Mouse (Mus musculus): ENCODE data around the gene Gadl1. TPM values are rescaled to one million over a fixed set of nuclear protein-coding genes. Genes with fewer than 3 reads are reported as not detected.

Gene Gadl1
- 0.39 and 0.56 TPM in 2 replicates for polyA plus RNA-seq (2016; fragmentation: Nextera tagmentation; extraction: Ambion mirVana)

GRCm38 (mm10) chr9:115909155-115909554 is at the start of gene Gadl1:
Gene Gadl1, plus strand, starts transcription at chr9:115909455.
- Histone ChIP-seq H3K27ac (no peak within 1 kb of the TSS), H3K36me3 (no peaks in the 10 kb centered on the region), H3K4me2 (replicated peaks) (peak within 1 kb of the TSS; percentile 33), H3K9ac (no peak within 1 kb of the TSS), H3K4me1 (peaks cover 8% of the 10 kb centered on the region), H3K4me3 (no peak within 1 kb of the TSS), H3K9me3 (no peaks in the 10 kb centered on the region), H3K27me3 (no peaks in the 10 kb centered on the region)
- 55% methylated on average over 9 of the region's 9 CpGs for WGBS
- ATAC-seq (ENCODE audit: insufficient number of reproducible peaks, insufficient read depth, low FRiP score, low TSS enrichment) = no peak

GRCm38 (mm10) chr9:115862802-115863201 is 46.5 kb upstream of the Gadl1 start:
- Histone ChIP-seq H3K9ac (no peak overlapping the region), H3K4me2 (replicated peaks) (no peak overlapping the region), H3K9me3 (no peaks in the 10 kb centered on the region), H3K27me3 (no peaks in the 10 kb centered on the region), H3K4me1 (no peaks in the 10 kb centered on the region), H3K36me3 (no peaks in the 10 kb centered on the region), H3K27ac (no peak overlapping the region), H3K4me3 (no peak overlapping the region)
- WGBS = 72% methylated on average over 5 of the region's 5 CpGs
- ATAC-seq (ENCODE audit: insufficient number of reproducible peaks, insufficient read depth, low FRiP score, low TSS enrichment) = no peak

GRCm38 (mm10) chr9:115863326-115863725 is 45.9 kb upstream of the Gadl1 start:
- no peak overlapping the region for H3K4me3 ChIP-seq
- H3K4me2 ChIP-seq (replicated peaks) = no peak overlapping the region
- no peaks in the 10 kb centered on the region for H3K4me1 ChIP-seq
- H3K36me3 ChIP-seq = no peaks in the 10 kb centered on the region
- no peaks in the 10 kb centered on the region for H3K27me3 ChIP-seq
- no peak overlapping the region for H3K9ac ChIP-seq
- H3K27ac ChIP-seq = no peak overlapping the region
- no peak for ATAC-seq (ENCODE audit: insufficient number of reproducible peaks, insufficient read depth, low FRiP score, low TSS enrichment)
- no peaks in the 10 kb centered on the region for H3K9me3 ChIP-seq
- 71% methylated on average over 6 of the region's 6 CpGs for WGBS

- H3K27me3 ChIP-seq = no peaks in the 10 kb centered on the region
- no peaks in the 10 kb centered on the region for H3K4me1 ChIP-seq
- no peaks in the 10 kb centered on the region for H3K9me3 ChIP-seq
- no peak overlapping the region for H3K9ac ChIP-seq
- H3K27ac ChIP-seq = no peak overlapping the region
- no peak for ATAC-seq (ENCODE audit: insufficient number of reproducible peaks, insufficient read depth, low FRiP score, low TSS enrichment)
- H3K4me2 ChIP-seq (replicated peaks) = no peak overlapping the region
- WGBS = 49% methylated on average over 2 of the region's 2 CpGs
- H3K4me3 ChIP-seq = no peak overlapping the region
- H3K36me3 ChIP-seq = no peaks in the 10 kb centered on the region
Measured at GRCm38 (mm10) chr9:115867277-115867676, 42.0 kb upstream of the Gadl1 start.

GRCm38 (mm10) chr9:115870168-115870567 is 39.1 kb upstream of the Gadl1 start:
- Histone ChIP-seq H3K4me1 (no peaks in the 10 kb centered on the region), H3K36me3 (no peaks in the 10 kb centered on the region), H3K4me3 (no peak overlapping the region), H3K27me3 (no peaks in the 10 kb centered on the region), H3K9me3 (no peaks in the 10 kb centered on the region), H3K27ac (no peak overlapping the region), H3K9ac (no peak overlapping the region), H3K4me2 (replicated peaks) (no peak overlapping the region)
- 87% methylated on average over 13 of the region's 13 CpGs for WGBS
- ATAC-seq (ENCODE audit: insufficient number of reproducible peaks, insufficient read depth, low FRiP score, low TSS enrichment) = no peak

GRCm38 (mm10) chr9:115870640-115871039 is 38.6 kb upstream of the Gadl1 start:
- H3K27ac ChIP-seq = no peak overlapping the region
- WGBS = 83% methylated on average over 5 of the region's 5 CpGs
- no peak overlapping the region for H3K9ac ChIP-seq
- H3K27me3 ChIP-seq = no peaks in the 10 kb centered on the region
- ATAC-seq (ENCODE audit: insufficient number of reproducible peaks, insufficient read depth, low FRiP score, low TSS enrichment) = no peak
- H3K4me2 ChIP-seq (replicated peaks) = no peak overlapping the region
- H3K9me3 ChIP-seq = no peaks in the 10 kb centered on the region
- no peaks in the 10 kb centered on the region for H3K36me3 ChIP-seq
- no peaks in the 10 kb centered on the region for H3K4me1 ChIP-seq
- H3K4me3 ChIP-seq = no peak overlapping the region

GRCm38 (mm10) chr9:115880500-115880899 is 28.8 kb upstream of the Gadl1 start:
- Histone ChIP-seq H3K4me3 (no peak overlapping the region), H3K4me1 (no peaks in the 10 kb centered on the region), H3K36me3 (no peaks in the 10 kb centered on the region), H3K9ac (no peak overlapping the region), H3K4me2 (replicated peaks) (no peak overlapping the region), H3K27ac (no peak overlapping the region), H3K9me3 (no peaks in the 10 kb centered on the region), H3K27me3 (no peaks in the 10 kb centered on the region)
- WGBS = 89% methylated on average over 6 of the region's 6 CpGs
- no peak for ATAC-seq (ENCODE audit: insufficient number of reproducible peaks, insufficient read depth, low FRiP score, low TSS enrichment)

GRCm38 (mm10) chr9:115881137-115881536 is 28.1 kb upstream of the Gadl1 start:
- no peak for ATAC-seq (ENCODE audit: insufficient number of reproducible peaks, insufficient read depth, low FRiP score, low TSS enrichment)
- Histone ChIP-seq H3K27ac (no peak overlapping the region), H3K36me3 (no peaks in the 10 kb centered on the region), H3K4me1 (no peaks in the 10 kb centered on the region), H3K9me3 (no peaks in the 10 kb centered on the region), H3K9ac (no peak overlapping the region), H3K4me2 (replicated peaks) (no peak overlapping the region), H3K4me3 (no peak overlapping the region), H3K27me3 (no peaks in the 10 kb centered on the region)
- WGBS = 81% methylated on average over 3 of the region's 3 CpGs

- H3K9ac ChIP-seq = no peak overlapping the region
- H3K36me3 ChIP-seq = no peaks in the 10 kb centered on the region
- H3K27ac ChIP-seq = no peak overlapping the region
- WGBS = 78% methylated on average over 5 of the region's 5 CpGs
- H3K27me3 ChIP-seq = no peaks in the 10 kb centered on the region
- no peak overlapping the region for H3K4me2 ChIP-seq (replicated peaks)
- no peak overlapping the region for H3K4me3 ChIP-seq
- no peak for ATAC-seq (ENCODE audit: insufficient number of reproducible peaks, insufficient read depth, low FRiP score, low TSS enrichment)
- H3K9me3 ChIP-seq = no peaks in the 10 kb centered on the region
- H3K4me1 ChIP-seq = no peaks in the 10 kb centered on the region
Measured at GRCm38 (mm10) chr9:115882627-115883200, 26.5 kb upstream of the Gadl1 start.

- Histone ChIP-seq H3K4me3 (no peak overlapping the region), H3K9me3 (no peaks in the 10 kb centered on the region), H3K27ac (no peak overlapping the region), H3K4me1 (no peaks in the 10 kb centered on the region), H3K36me3 (no peaks in the 10 kb centered on the region), H3K27me3 (no peaks in the 10 kb centered on the region), H3K9ac (no peak overlapping the region), H3K4me2 (replicated peaks) (no peak overlapping the region)
- ATAC-seq (ENCODE audit: insufficient number of reproducible peaks, insufficient read depth, low FRiP score, low TSS enrichment) = no peak
- 87% methylated on average over 5 of the region's 5 CpGs for WGBS
Measured at GRCm38 (mm10) chr9:115883413-115883812, 25.8 kb upstream of the Gadl1 start.

GRCm38 (mm10) chr9:115887571-115887970 is 21.7 kb upstream of the Gadl1 start:
- H3K4me3 ChIP-seq = no peak overlapping the region
- no peaks in the 10 kb centered on the region for H3K27me3 ChIP-seq
- H3K4me1 ChIP-seq = no peaks in the 10 kb centered on the region
- H3K36me3 ChIP-seq = no peaks in the 10 kb centered on the region
- H3K27ac ChIP-seq = no peak overlapping the region
- ATAC-seq (ENCODE audit: insufficient number of reproducible peaks, insufficient read depth, low FRiP score, low TSS enrichment) = no peak
- no peaks in the 10 kb centered on the region for H3K9me3 ChIP-seq
- H3K4me2 ChIP-seq (replicated peaks) = no peak overlapping the region
- no peak overlapping the region for H3K9ac ChIP-seq
- 84% methylated on average over 5 of the region's 5 CpGs for WGBS

- 68% methylated on average over 4 of the region's 4 CpGs for WGBS
- no peak overlapping the region for H3K27ac ChIP-seq
- no peak for ATAC-seq (ENCODE audit: insufficient number of reproducible peaks, insufficient read depth, low FRiP score, low TSS enrichment)
- no peak overlapping the region for H3K4me3 ChIP-seq
- no peaks in the 10 kb centered on the region for H3K4me1 ChIP-seq
- peaks cover 5% of the 10 kb centered on the region; the same call in 1 of the 2 replicates for H3K9me3 ChIP-seq
- no peaks in the 10 kb centered on the region for H3K27me3 ChIP-seq
- H3K9ac ChIP-seq = no peak overlapping the region
- H3K4me2 ChIP-seq (replicated peaks) = no peak overlapping the region
- no peaks in the 10 kb centered on the region for H3K36me3 ChIP-seq
Measured at GRCm38 (mm10) chr9:115893131-115893530, 16.1 kb upstream of the Gadl1 start.
